Mouse (Mus musculus) heart, embryonic 13.5 days (tissue): ENCODE data around the gene Itsn1. TPM values are rescaled to one million over a fixed set of nuclear protein-coding genes. Genes with fewer than 3 reads are reported as not detected.

ENCODE experiments used
- ATAC-seq: fragments of 200-750 bp; cut with Nextera tagmentation; 2 replicates; pipeline ENCODE4 v1.8.0; 2017; ENCODE audit warnings: moderate TSS enrichment; ENCODE audit not compliant: insufficient number of reproducible peaks, low FRiP score, low TSS enrichment; ENCODE audit errors: extremely low read depth
- H3K27ac ChIP-seq: fragments of 300-500 bp; sonication (generic); replicated peaks from 2 replicates; pipeline ENCODE4 v1.5.1; 2015; ENCODE audit warnings: moderate library complexity, mild to moderate bottlenecking, inconsistent platforms
- H3K27me3 ChIP-seq: fragments of 300-500 bp; sonication (generic); replicated peaks from 2 replicates; pipeline ENCODE4 v1.6.1; 2015; ENCODE audit warnings: mild to moderate bottlenecking, inconsistent platforms
- H3K36me3 ChIP-seq: fragments of 300-500 bp; sonication (generic); 2 replicates; pipeline ENCODE4 v1.6.1; 2015; ENCODE audit warnings: mild to moderate bottlenecking, inconsistent platforms
- H3K4me1 ChIP-seq: fragments of 300-500 bp; sonication (generic); 2 replicates; pipeline ENCODE4 v1.6.1; 2015; ENCODE audit warnings: inconsistent platforms
- H3K4me2 ChIP-seq: fragments of 300-500 bp; sonication (generic); 2 replicates; pipeline ENCODE4 v1.6.1; 2015; ENCODE audit warnings: inconsistent platforms, mild to moderate bottlenecking, moderate library complexity
- H3K4me3 ChIP-seq: fragments of 300-500 bp; sonication (generic); 2 replicates; pipeline ENCODE4 v1.5.1; 2015; ENCODE audit warnings: moderate library complexity, mild to moderate bottlenecking, inconsistent platforms
- H3K9ac ChIP-seq: fragments of 300-500 bp; sonication (generic); 2 replicates; pipeline ENCODE4 v1.6.1; 2015; ENCODE audit warnings: inconsistent platforms, mild to moderate bottlenecking, moderate library complexity
- H3K9me3 ChIP-seq: fragments of 300-500 bp; sonication (generic); 2 replicates; pipeline ENCODE4 v1.6.1; 2016; ENCODE audit warnings: inconsistent platforms
- WGBS: fragments of 180-500 bp; shearing (Covaris S2); methylation state at CpG from one replicate; pipeline ENCODE4 v1.1.7; 2015; ENCODE audit warnings: mixed read lengths; 5-methylcytosine and 5-hydroxymethylcytosine counted together
- polyA plus RNA-seq: library from polyadenylated mRNA; unstranded; fragments of >200 nt; fragmentation: Nextera tagmentation; extraction: Ambion mirVana; gene quantifications from 2 replicates; pipeline ENCODE4 v1.2.1, GENCODE M21; 2015

The Itsn1 gene
- polyA plus RNA-seq, 1 experiment from 2014 or later, result 19.5 TPM

DNA sequence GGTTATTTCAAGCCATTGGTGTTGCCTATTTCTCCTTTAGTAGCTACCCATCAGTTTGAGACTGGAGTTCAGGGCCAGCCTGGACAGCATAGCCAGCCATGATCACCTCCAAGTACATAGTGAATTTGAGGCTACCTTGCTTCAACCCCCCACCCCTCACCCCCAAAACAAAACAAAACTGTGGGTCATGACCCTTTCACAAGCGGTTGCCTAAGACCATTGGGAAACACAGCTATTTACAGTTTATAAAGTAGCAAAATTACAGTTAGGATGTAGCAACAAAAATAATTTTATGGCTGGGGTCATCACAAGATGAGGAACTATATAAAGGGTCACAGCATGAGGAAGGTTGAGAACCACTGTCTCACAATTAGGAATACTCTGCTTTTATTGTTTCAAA lies 104.9 kb downstream of the Itsn1 start:
- H3K36me3 ChIP-seq, result peaks cover 50% of the 10 kb centered on the region
- WGBS, result 95% methylated on average over 1 of the region's 1 CpGs
- ATAC-seq, result no peak

DNA sequence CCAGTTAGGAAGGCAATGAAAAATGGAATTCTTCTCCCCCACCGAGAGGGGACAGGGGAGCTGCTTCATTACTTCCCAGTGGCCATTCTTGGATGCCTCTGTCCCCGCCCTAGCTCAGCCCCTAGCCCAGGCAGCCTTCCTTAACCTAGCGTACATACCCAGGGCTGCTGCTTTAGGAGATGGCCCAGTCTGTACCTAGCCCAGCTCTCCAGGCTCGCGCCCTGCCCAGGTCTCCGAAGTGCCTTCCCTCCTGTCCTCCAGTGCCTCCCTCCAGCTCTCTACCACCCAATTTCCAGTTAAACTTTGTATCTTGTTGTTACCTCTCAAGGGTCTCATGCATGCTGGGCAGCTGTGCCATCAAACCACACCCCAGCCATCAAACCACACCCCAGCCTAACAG lies 106.7 kb downstream of the Itsn1 start:
- H3K4me3 ChIP-seq, result no peak overlapping the region
- H3K9me3 ChIP-seq, result no peaks in the 10 kb centered on the region
- H3K4me1 ChIP-seq, result peaks cover 25% of the 10 kb centered on the region
- no peak overlapping the region for H3K9ac ChIP-seq
- WGBS, result 88% methylated on average over 6 of the region's 6 CpGs
- H3K27me3 ChIP-seq, result no peaks in the 10 kb centered on the region
- no peak overlapping the region for H3K27ac ChIP-seq
- H3K4me2 ChIP-seq, result no peak overlapping the region
- ATAC-seq, result no peak
- H3K36me3 ChIP-seq, result peaks cover 46% of the 10 kb centered on the region

More for the DNA sequence above, 104.9 kb downstream of the Itsn1 start:
- no peak overlapping the region for H3K9ac ChIP-seq
- H3K9me3 ChIP-seq, result no peaks in the 10 kb centered on the region
- H3K4me3 ChIP-seq, result no peak overlapping the region
- H3K4me1 ChIP-seq, result peaks cover 12% of the 10 kb centered on the region
- no peak overlapping the region for H3K27ac ChIP-seq
- H3K27me3 ChIP-seq, result no peaks in the 10 kb centered on the region
- H3K4me2 ChIP-seq, result no peak overlapping the region

DNA sequence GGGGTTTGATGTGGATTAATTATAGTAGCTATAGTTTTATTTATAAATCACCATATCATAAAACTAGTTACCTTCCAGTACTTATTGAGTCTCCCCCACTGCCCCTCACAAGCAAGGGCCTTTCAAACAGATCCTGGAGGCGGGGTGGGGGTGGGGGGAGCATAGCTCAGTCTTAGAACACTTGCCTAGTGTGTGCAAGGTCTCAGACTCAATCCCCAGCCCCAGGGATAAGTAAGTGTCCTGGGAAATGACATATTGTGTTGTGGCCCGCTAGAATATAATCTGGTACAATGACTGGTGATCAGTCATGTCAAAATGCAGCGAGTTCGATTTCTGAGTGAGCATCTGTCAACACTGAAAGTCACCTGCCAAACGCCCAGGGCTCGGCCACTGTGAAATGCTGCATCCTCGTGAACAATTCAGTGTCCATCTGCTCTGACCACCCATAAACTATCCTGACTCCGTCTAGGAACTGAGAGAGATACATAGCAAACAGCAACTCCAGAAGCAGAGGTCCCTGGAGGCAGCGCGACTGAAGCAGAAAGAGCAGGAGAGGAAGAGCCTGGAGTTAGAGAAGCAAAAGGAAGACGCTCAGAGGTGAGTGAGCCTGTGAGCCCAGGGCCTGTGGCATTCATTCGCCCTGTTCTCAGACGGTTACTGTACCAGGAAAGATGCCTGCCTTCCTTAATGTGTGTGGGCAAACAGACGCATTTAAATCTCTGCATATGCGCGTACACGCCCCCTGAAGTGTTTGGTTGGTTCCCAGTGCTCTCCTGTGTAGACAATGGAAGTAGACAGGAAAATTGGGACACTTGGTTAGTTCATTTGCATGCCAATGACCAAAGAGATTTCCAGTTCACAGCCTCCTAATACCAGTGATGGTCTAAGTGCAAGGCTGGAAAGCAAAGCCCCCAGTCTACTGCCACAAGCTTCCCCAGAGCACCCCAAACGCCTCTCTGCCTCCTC lies 107.8 kb downstream of the Itsn1 start:
- no peak for ATAC-seq
- H3K27ac ChIP-seq, result no peak overlapping the region
- no peaks in the 10 kb centered on the region for H3K27me3 ChIP-seq
- no peak overlapping the region for H3K9ac ChIP-seq
- H3K4me2 ChIP-seq, result no peak overlapping the region
- peaks cover 47% of the 10 kb centered on the region for H3K36me3 ChIP-seq
- H3K9me3 ChIP-seq, result no peaks in the 10 kb centered on the region
- peaks cover 30% of the 10 kb centered on the region for H3K4me1 ChIP-seq
- 80% methylated on average over 18 of the region's 18 CpGs for WGBS
- H3K4me3 ChIP-seq, result no peak overlapping the region

DNA sequence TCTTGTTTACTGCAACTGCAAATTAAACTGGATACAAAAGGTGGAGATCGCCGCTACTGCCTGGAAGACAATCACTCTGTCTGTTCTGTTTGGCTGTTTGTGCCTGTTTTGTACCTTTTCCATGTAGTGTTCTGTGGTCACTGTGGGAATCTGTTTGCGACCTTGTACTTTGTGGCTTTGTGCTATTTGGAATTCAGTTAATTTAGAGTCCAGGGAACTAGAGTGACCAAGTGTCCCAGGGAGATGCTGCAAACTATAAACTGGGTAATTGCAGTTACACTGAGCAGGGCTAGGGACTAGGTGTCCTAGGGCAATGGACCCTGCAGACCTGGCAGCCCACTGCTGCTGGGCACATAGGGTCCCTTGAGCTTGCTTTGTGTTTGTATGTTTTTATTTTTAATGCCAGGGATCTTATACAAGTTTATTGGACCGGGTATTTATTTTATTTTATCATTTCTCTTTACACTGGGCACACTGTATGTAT lies 108.5 kb downstream of the Itsn1 start:
- ATAC-seq, result no peak
- H3K9ac ChIP-seq, result no peak overlapping the region
- peaks cover 49% of the 10 kb centered on the region for H3K36me3 ChIP-seq

DNA sequence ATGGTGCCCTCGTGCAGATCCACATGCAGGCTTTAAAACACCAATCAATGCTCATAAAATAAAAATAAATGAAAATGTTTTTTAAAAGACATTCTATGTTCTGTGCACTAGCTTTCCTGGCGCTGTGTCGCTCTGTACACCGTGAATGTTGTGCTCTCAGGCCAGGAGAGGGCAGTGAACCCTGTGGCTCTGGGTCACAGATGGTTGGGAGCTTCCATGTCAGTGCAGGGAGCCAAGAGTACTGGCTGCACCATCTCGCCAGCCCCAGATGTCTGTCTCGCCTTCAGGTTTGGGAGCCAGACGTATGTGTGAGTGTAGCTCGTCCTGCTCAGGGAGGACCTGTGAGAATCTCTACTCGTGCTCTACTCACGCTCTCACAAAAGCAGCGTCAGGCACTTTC lies 109.7 kb downstream of the Itsn1 start:
- Histone ChIP-seq H3K36me3 (peaks cover 61% of the 10 kb centered on the region), H3K27ac (no peak overlapping the region), H3K9me3 (no peaks in the 10 kb centered on the region), H3K9ac (no peak overlapping the region), H3K4me2 (no peak overlapping the region), H3K4me3 (no peak overlapping the region), H3K4me1 (peaks cover 30% of the 10 kb centered on the region), H3K27me3 (no peaks in the 10 kb centered on the region)
- no peak for ATAC-seq
- 82% methylated on average over 11 of the region's 11 CpGs for WGBS

More for the DNA sequence above, 108.5 kb downstream of the Itsn1 start:
- H3K4me3 ChIP-seq, result no peak overlapping the region
- no peak overlapping the region for H3K4me2 ChIP-seq
- no peaks in the 10 kb centered on the region for H3K27me3 ChIP-seq
- no peaks in the 10 kb centered on the region for H3K9me3 ChIP-seq
- H3K4me1 ChIP-seq, result peaks cover 30% of the 10 kb centered on the region
- no peak overlapping the region for H3K27ac ChIP-seq
- 95% methylated on average over 4 of the region's 4 CpGs for WGBS

DNA sequence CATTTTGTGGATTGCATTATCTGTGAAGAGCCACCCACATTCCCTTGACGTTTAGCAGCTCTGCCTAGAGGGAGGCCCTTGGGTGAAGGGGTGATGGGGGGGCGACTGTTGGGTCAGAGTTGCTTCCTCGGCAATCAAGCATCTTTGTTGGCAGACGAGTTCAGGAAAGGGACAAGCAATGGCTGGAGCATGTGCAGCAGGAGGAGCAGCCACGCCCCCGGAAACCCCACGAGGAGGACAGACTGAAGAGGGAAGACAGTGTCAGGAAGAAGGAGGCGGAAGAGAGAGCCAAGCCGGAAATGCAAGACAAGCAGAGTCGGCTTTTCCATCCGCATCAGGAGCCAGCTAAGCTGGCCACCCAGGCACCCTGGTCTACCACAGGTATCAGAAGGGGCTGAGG lies 110.4 kb downstream of the Itsn1 start:
- 50% methylated on average over 11 of the region's 11 CpGs for WGBS
- Histone ChIP-seq H3K36me3 (peaks cover 67% of the 10 kb centered on the region), H3K4me2 (no peak overlapping the region), H3K9ac (no peak overlapping the region), H3K27ac (no peak overlapping the region), H3K4me3 (no peak overlapping the region), H3K27me3 (no peaks in the 10 kb centered on the region), H3K4me1 (peaks cover 35% of the 10 kb centered on the region), H3K9me3 (no peaks in the 10 kb centered on the region)
- no peak for ATAC-seq

DNA sequence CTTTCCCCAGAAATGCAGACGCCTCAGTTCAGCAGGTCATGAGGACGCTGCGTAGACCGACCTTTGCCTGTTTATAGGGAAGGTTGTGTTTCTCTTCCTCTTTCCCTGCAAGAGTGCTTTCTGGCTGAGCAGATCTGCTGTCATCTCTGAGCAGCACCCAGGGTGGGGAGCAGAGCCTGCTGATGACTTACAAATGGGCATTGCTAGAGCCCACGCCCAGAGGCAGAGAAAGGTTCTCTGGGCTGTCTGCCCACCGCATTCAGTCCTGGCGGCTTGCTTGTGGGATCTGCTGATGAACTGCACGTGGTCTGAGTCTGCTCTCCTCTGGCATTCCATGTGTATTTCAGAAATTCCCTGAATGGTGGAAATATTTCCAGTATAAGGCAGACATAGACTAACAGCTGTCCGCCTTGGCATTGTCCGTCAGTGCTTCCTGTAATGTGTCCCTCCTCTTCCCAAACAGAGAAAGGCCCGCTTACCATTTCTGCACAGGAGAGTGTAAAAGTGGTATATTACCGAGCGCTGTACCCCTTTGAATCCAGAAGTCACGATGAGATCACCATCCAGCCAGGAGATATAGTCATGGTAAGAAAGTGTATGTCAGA lies 112.0 kb downstream of the Itsn1 start:
- Histone ChIP-seq H3K9me3 (no peaks in the 10 kb centered on the region), H3K27me3 (no peaks in the 10 kb centered on the region), H3K36me3 (peaks cover 73% of the 10 kb centered on the region), H3K9ac (no peak overlapping the region), H3K4me2 (peak overlapping the region; percentile 3; the same call in 1 of the 2 replicates), H3K4me3 (no peak overlapping the region), H3K27ac (peak overlapping the region; percentile 56), H3K4me1 (peaks cover 49% of the 10 kb centered on the region)
- ATAC-seq, result no peak
- 63% methylated on average over 14 of the region's 14 CpGs for WGBS

DNA sequence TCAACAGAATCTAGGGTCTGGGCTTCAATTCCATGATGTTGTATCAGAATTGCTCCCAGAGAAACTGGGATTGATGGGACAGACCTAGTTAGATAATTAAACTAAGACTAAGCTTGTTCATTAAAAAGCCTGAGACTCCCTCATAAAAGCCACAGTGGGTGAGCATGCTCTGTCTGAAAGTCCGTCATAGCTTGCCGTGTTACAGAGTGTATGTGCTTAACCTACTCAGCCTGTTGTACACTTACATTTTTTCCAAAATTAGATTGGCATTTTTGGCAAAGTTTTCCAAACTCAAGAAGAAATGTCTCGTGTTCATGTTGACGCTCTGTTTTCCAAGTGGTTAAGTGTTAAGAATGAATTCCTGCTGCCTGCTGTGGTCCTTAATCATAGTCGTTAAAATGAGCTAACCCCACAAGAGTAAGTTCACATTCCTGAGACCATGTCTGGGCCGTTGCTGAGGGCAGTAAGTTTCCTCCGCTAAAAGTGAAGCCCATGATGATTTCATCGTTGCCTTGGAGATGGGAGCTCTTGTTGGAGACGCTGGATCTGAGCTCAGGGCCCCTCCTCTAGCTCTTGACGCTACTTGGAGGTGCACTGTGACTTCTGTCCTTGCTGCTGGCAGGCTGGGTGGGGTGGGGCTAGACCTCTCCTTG lies 117.1 kb downstream of the Itsn1 start:
- peaks cover 49% of the 10 kb centered on the region for H3K4me1 ChIP-seq
- H3K9me3 ChIP-seq, result no peaks in the 10 kb centered on the region
- H3K27me3 ChIP-seq, result no peaks in the 10 kb centered on the region
- WGBS, result 29% methylated on average over 10 of the region's 10 CpGs
- no peak overlapping the region for H3K9ac ChIP-seq
- no peak for ATAC-seq
- peaks cover 68% of the 10 kb centered on the region for H3K36me3 ChIP-seq
- H3K4me2 ChIP-seq, result no peak overlapping the region
- peak overlapping the region; percentile 80 for H3K27ac ChIP-seq
- H3K4me3 ChIP-seq, result no peak overlapping the region

DNA sequence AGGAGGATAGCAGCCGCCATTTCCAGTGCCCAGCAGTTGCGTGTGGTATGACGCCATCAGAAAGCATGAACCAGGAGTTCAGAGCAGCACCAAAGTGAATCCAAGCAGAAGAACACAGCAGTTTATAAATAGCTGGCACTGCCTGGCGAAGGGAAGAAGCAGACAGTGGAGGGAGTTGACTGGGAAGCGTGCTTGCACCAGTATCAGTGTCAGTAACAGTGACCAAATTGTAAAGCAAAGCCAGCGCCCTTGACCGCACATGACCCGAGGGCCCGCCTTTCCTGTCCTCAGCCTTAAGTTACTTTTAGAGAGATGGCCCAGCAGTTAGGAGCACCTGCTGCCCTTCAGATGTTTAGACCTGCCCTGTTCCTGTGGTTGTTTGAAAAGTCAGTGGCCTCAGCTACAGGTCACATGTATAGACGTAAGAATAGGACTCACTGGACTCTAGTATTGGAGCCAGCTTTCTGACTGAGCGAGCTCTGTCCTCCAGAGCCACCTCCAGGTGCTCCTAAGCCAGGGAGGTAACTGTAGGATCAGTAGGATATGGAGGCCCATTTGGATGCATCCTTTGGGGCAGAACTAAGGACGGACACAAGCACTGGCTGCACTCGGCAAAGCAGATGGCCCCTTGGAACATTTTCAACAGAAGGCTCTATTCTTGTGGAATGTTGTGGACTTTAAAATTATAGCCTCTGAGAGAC lies 118.6 kb downstream of the Itsn1 start:
- 62% methylated on average over 13 of the region's 13 CpGs for WGBS
- Histone ChIP-seq H3K27me3 (no peaks in the 10 kb centered on the region), H3K36me3 (peaks cover 72% of the 10 kb centered on the region), H3K4me2 (no peak overlapping the region), H3K9me3 (no peaks in the 10 kb centered on the region), H3K4me3 (no peak overlapping the region), H3K9ac (peak overlapping the region; percentile 30; the same call in 1 of the 2 replicates), H3K27ac (peak overlapping the region; percentile 80), H3K4me1 (peaks cover 51% of the 10 kb centered on the region)
- ATAC-seq, result no peak; the same call in 1 of the 2 replicates

DNA sequence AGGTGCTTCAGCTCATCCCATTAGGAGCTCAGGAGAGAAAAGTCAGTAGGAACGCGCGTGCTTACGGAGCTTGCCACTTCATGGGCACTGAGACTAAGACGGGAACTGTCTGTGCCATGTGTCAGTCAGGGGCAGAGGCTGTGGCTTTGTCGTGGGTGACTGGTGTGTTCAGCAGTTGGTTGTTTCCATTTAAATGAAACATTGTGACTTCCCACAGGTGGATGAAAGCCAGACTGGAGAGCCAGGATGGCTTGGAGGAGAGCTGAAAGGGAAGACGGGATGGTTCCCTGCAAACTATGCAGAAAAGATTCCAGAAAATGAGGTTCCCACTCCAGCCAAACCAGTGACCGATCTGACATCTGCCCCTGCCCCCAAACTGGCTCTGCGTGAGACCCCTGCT lies 119.4 kb downstream of the Itsn1 start:
- Histone ChIP-seq H3K36me3 (peaks cover 72% of the 10 kb centered on the region), H3K9me3 (no peaks in the 10 kb centered on the region), H3K4me3 (no peak overlapping the region), H3K27ac (no peak overlapping the region), H3K9ac (no peak overlapping the region), H3K4me2 (no peak overlapping the region), H3K4me1 (peaks cover 58% of the 10 kb centered on the region), H3K27me3 (no peaks in the 10 kb centered on the region)
- 92% methylated on average over 9 of the region's 9 CpGs for WGBS
- ATAC-seq, result no peak
